In genomic region chr4:72200559-72201409, GRCm38 (mm10) we compare ENCODE assay signal across 8 mouse cellular contexts. TPM values are rescaled to one million over a fixed set of nuclear protein-coding genes. Genes with fewer than 3 reads are reported as not detected.
DNase-seq lines count a peak whose midpoint lies in the region; ATAC-seq and TF ChIP-seq lines count a peak whose summit lies in the region.

Gene Tle1 (minus strand): TSS chr4:72200919.

- peak within 1 kb of the TSS; percentile 96 for H3K27ac ChIP-seq in hindbrain, embryonic 10.5 days
- H3K27ac ChIP-seq in lung, postnatal 0 days (ENCODE audit: low read length), result peak within 1 kb of the TSS; percentile 90

- H3K4me1 ChIP-seq in hindbrain, embryonic 10.5 days (replicated peaks), result peaks cover 61% of the 10 kb centered on the region
- peaks cover 17% of the 10 kb centered on the region for H3K4me1 ChIP-seq in lung, postnatal 0 days (ENCODE audit: insufficient read depth, low read depth, low read length)

- H3K9me3 ChIP-seq in hindbrain, embryonic 10.5 days, result no peaks in the 10 kb centered on the region
- H3K9me3 ChIP-seq in lung, postnatal 0 days (ENCODE audit: low read length), result no peaks in the 10 kb centered on the region

- no peak for TF ChIP-seq CTCF in lung, postnatal 0 days (IDR thresholded peaks at IDR 0.05)

- H3K4me2 ChIP-seq in lung, postnatal 0 days (replicated peaks; ENCODE audit: low read depth, low read length), result peak within 1 kb of the TSS; percentile 72

- H3K9ac ChIP-seq in lung, postnatal 0 days (replicated peaks; ENCODE audit: low read depth), result peak within 1 kb of the TSS; percentile 65

- ATAC-seq in frontal cortex, adult (ENCODE audit: low TSS enrichment), result peak; percentile 82
- peak; percentile 96 for ATAC-seq in lung, postnatal 0 days

- WGBS in hindbrain, embryonic 10.5 days, result under 1% methylated on average over 106 of the region's 107 CpGs
- under 1% methylated on average over 106 of the region's 107 CpGs for WGBS in lung, postnatal 0 days

- peaks cover 33% of the 10 kb centered on the region; the same call in 1 of the 2 replicates for H3K27me3 ChIP-seq in hindbrain, embryonic 10.5 days (ENCODE audit: insufficient read depth, poor library complexity, severe bottlenecking)
- H3K27me3 ChIP-seq in lung, postnatal 0 days (replicated peaks; ENCODE audit: insufficient read depth, low read length), result no peaks in the 10 kb centered on the region

- peak within 1 kb of the TSS; percentile 88 for H3K4me3 ChIP-seq in hindbrain, embryonic 10.5 days
- peak within 1 kb of the TSS; percentile 79 for H3K4me3 ChIP-seq in lung, postnatal 0 days (ENCODE audit: low read depth, low read length)

- DNase-seq in MN1 (ENCODE audit: low spot score), result peak; percentile 97
- peak; percentile 99 for DNase-seq in cerebellum, adult 9-10 months
- DNase-seq in hindbrain, embryonic 10.5 days (ENCODE audit: low spot score), result peak; percentile 99
- peak; percentile 100 for DNase-seq in layer of hippocampus, adult 9-11 months
- peak; percentile 99 for DNase-seq in lung, postnatal 0 days (ENCODE audit: low spot score)
- peak; percentile 97 for DNase-seq in ovary, postnatal 14 days (ENCODE audit: low spot score)
- DNase-seq in thymus, postnatal 14 days, result peak; percentile 97

- TF ChIP-seq EP300 in lung, postnatal 0 days (IDR thresholded peaks at IDR 0.05), result no peak

- no peaks in the 10 kb centered on the region for H3K36me3 ChIP-seq in hindbrain, embryonic 10.5 days
- no peaks in the 10 kb centered on the region for H3K36me3 ChIP-seq in lung, postnatal 0 days (ENCODE audit: insufficient read depth, low read length)

RNA-seq across cellular contexts. Expression of gene Tle1, which starts in this region (rescaled TPM):
- polyA plus RNA-seq in hindbrain, embryonic 10.5 days (2016; fragmentation: Nextera tagmentation; extraction: Ambion mirVana), result 26.9 and 44.0 TPM in 2 replicates
- 18.2 and 18.9 TPM in 2 replicates for polyA plus RNA-seq in lung, postnatal 0 days (2015; fragmentation: Nextera tagmentation; extraction: Ambion mirVana)

Comparison
In these comparisons a context has a peak if more than half of its experiments do, and no peak if none do; other contexts are left out.
1. Peak in every context shown above with its lines: DNase-seq, ATAC-seq, H3K4me3 ChIP-seq and H3K27ac ChIP-seq.